Mouse (Mus musculus): ENCODE data around the gene Cldn6.

Gene Cldn6

GRCm38 (mm10) chr17:23719455-23719854, 40.4 kb downstream of the Cldn6 start:
- DNase-seq (ENCODE audit: extremely low spot score, low read depth, low spot score), result no peak

- DNase-seq (ENCODE audit: extremely low spot score, low read depth, low spot score), result no peak
These were observed 42.8 kb downstream of the Cldn6 start for GRCm38 (mm10) chr17:23721886-23722285.

GRCm38 (mm10) chr17:23722376-23723125, 43.5 kb downstream of the Cldn6 start, which contains the start of gene 1520401A03Rik:
TSS of gene 1520401A03Rik (minus strand) at chr17:23722783.
- no peak for DNase-seq (ENCODE audit: extremely low spot score, low read depth, low spot score)

GRCm38 (mm10) chr17:23725477-23725876, 46.4 kb downstream of the Cldn6 start:
- DNase-seq (ENCODE audit: extremely low spot score, low read depth, low spot score), result no peak

- DNase-seq (ENCODE audit: extremely low spot score, low read depth, low spot score), result peak; percentile 77
These were observed 47.1 kb downstream of the Cldn6 start, which contains the start of gene Pkmyt1 for GRCm38 (mm10) chr17:23725999-23726757. TSS of gene Pkmyt1 (plus strand) at chr17:23726336.

- no peak for DNase-seq (ENCODE audit: extremely low spot score, low read depth, low spot score)
These were observed 47.7 kb downstream of the Cldn6 start for GRCm38 (mm10) chr17:23726758-23727142.

- no peak for DNase-seq (ENCODE audit: extremely low spot score, low read depth, low spot score)
These were observed 51.4 kb downstream of the Cldn6 start for GRCm38 (mm10) chr17:23730441-23730840.
